Mouse (Mus musculus): ENCODE data around the gene Larp1b.

GRCm38 (mm10) chr3:40949903-40950600 lies 424 bp downstream of the Larp1b start:
- TF ChIP-seq CTCF (IDR thresholded peaks at IDR 0.05; ENCODE audit: low read depth, low read length): no peak
- no peak for TF ChIP-seq POLR2AphosphoS5 (IDR thresholded peaks at IDR 0.05; ENCODE audit: insufficient replicate concordance, low read depth, low read length)
- TF ChIP-seq GATA1 (IDR thresholded peaks at IDR 0.05; ENCODE audit: borderline replicate concordance, low read length): no peak
- no peak for TF ChIP-seq TAL1 (conservative IDR thresholded peaks at IDR 0.05; ENCODE audit: low read depth, low read length)
- no peak for TF ChIP-seq GATA2 (IDR thresholded peaks at IDR 0.05; ENCODE audit: borderline replicate concordance, low read depth, low read length)

All from G1E (cell line).